Mouse (Mus musculus) heart, adult 10 weeks (tissue): ENCODE measurements around the gene Dclk1. TPM values are rescaled to one million over a fixed set of nuclear protein-coding genes. Genes with fewer than 3 reads are reported as not detected.

Source experiments
- polyA plus RNA-seq: library from polyadenylated mRNA; stranded (reverse); fragments of 350-450 nt; fragmentation: Illumina TruSeq; extraction: RNeasy Lipid Tissue Mini Kit (QIAGEN cat#74804); gene quantifications from one replicate; pipeline ENCODE4 v1.2.3, GENCODE M21; 2014; ENCODE audit warnings: low read depth, low replicate concordance

Gene Dclk1
- 3.0 TPM for polyA plus RNA-seq

GRCm38 (mm10) chr3:55241730-55242421 lies at the start of gene Dclk1:
Gene Dclk1, plus strand, starts transcription at chr3:55242364.

GRCm38 (mm10) chr3:55472110-55472509 lies 229.9 kb downstream of the Dclk1 start, which contains the start of gene Gm21954:
Gene Gm21954, minus strand, starts transcription at chr3:55472210.

Other genes with a start within 250 kb of the Dclk1 start
- gene Ccna1, start 186.9 kb upstream of the Dclk1 start, polyA plus RNA-seq = not detected
- gene Spg20, start 130.3 kb upstream of the Dclk1 start, polyA plus RNA-seq = 28.1 TPM
- not detected for gene Ccdc169, start 105.0 kb upstream of the Dclk1 start, polyA plus RNA-seq
- not detected for gene Sohlh2, start 60.3 kb upstream of the Dclk1 start, polyA plus RNA-seq
- gene Gm21954, start 229.8 kb downstream of the Dclk1 start, polyA plus RNA-seq = not detected